Mouse (Mus musculus): ENCODE data around the gene Hoxc13. TPM values are rescaled to one million over a fixed set of nuclear protein-coding genes. Genes with fewer than 3 reads are reported as not detected.

The Hoxc13 gene
- total RNA-seq (2021) = not detected
- long read RNA-seq, experiment 1 = 0 reads
- long read RNA-seq, experiment 2 = 0 reads

- DNase-seq (ENCODE audit: low spot score in 2 of 2) = no peak
These were observed at the start of gene Hoxc13 for GRCm38 (mm10) chr15:102921053-102922011. TSS of gene Hoxc13 (plus strand) at chr15:102921103.

GRCm38 (mm10) chr15:102885803-102886202 lies 35.1 kb upstream of the Hoxc13 start:
- DNase-seq (ENCODE audit: low spot score in 2 of 2) = no peak

GRCm38 (mm10) chr15:102895115-102895514 lies 25.8 kb upstream of the Hoxc13 start:
- no peak for DNase-seq (ENCODE audit: low spot score in 2 of 2)

GRCm38 (mm10) chr15:102904946-102905345 lies 16.0 kb upstream of the Hoxc13 start:
- no peak for DNase-seq (ENCODE audit: low spot score in 2 of 2)

GRCm38 (mm10) chr15:102909536-102909935 lies 11.4 kb upstream of the Hoxc13 start:
- no peak for DNase-seq (ENCODE audit: low spot score in 2 of 2)

GRCm38 (mm10) chr15:102910038-102910437 lies 10.9 kb upstream of the Hoxc13 start:
- no peak for DNase-seq (ENCODE audit: low spot score in 2 of 2)

GRCm38 (mm10) chr15:102910496-102911095 lies 10.3 kb upstream of the Hoxc13 start:
- no peak for DNase-seq (ENCODE audit: low spot score in 2 of 2)

GRCm38 (mm10) chr15:102913038-102913585 lies 7.8 kb upstream of the Hoxc13 start:
- no peak for DNase-seq (ENCODE audit: low spot score in 2 of 2)

- no peak for DNase-seq (ENCODE audit: low spot score in 2 of 2)
These were observed 2.8 kb upstream of the Hoxc13 start for GRCm38 (mm10) chr15:102917972-102918572.

- DNase-seq (ENCODE audit: low spot score in 2 of 2) = no peak
These were observed 2.2 kb upstream of the Hoxc13 start for GRCm38 (mm10) chr15:102918611-102919265.

GRCm38 (mm10) chr15:102919336-102920180 lies 1.3 kb upstream of the Hoxc13 start:
- no peak for DNase-seq (ENCODE audit: low spot score in 2 of 2)

GRCm38 (mm10) chr15:102920619-102921018 lies 284 bp upstream of the Hoxc13 start:
- DNase-seq (ENCODE audit: low spot score in 2 of 2) = peak in 1 of 2 experiments; percentile 26

GRCm38 (mm10) chr15:102922012-102922362 lies 1.1 kb downstream of the Hoxc13 start:
- no peak for DNase-seq (ENCODE audit: low spot score in 2 of 2)

- DNase-seq (ENCODE audit: low spot score in 2 of 2) = no peak
These were observed 2.0 kb downstream of the Hoxc13 start for GRCm38 (mm10) chr15:102922636-102923500.

- no peak for DNase-seq (ENCODE audit: low spot score in 2 of 2)
These were observed 6.2 kb downstream of the Hoxc13 start for GRCm38 (mm10) chr15:102927032-102927645.

- no peak for DNase-seq (ENCODE audit: low spot score in 2 of 2)
These were observed 10.9 kb downstream of the Hoxc13 start for GRCm38 (mm10) chr15:102931706-102932358.

- DNase-seq (ENCODE audit: low spot score in 2 of 2) = no peak
These were observed 13.5 kb downstream of the Hoxc13 start for GRCm38 (mm10) chr15:102934438-102934837.

- no peak for DNase-seq (ENCODE audit: low spot score in 2 of 2)
These were observed 14.0 kb downstream of the Hoxc13 start for GRCm38 (mm10) chr15:102934897-102935296.
